Mouse (Mus musculus): Measurements from ENCODE around the gene Plekhh1.

GRCm38 (mm10) chr12:79103773-79104172 lies 74.8 kb downstream of the Plekhh1 start:
- TF ChIP-seq POLR2AphosphoS2 (IDR thresholded peaks at IDR 0.05; ENCODE audit: low read depth, low read length) = no peak
- TF ChIP-seq CTCF (conservative IDR thresholded peaks at IDR 0.05 in 1 of 2, IDR thresholded peaks at IDR 0.05 in 1 of 2; ENCODE audit: low read depth in 2 of 2, low read length in 2 of 2) = no peak
- no peak for TF ChIP-seq POLR2A (IDR thresholded peaks at IDR 0.05; ENCODE audit: low read depth, low read length)
- TF ChIP-seq ZKSCAN1 (IDR thresholded peaks at IDR 0.05; ENCODE audit: borderline replicate concordance, low read depth, low read length) = no peak
- TF ChIP-seq RCOR1 (conservative IDR thresholded peaks at IDR 0.05; ENCODE audit: low read depth, low read length) = no peak
- no peak for TF ChIP-seq HCFC1 (IDR thresholded peaks at IDR 0.05; ENCODE audit: low read depth, low read length)
- TF ChIP-seq KAT2A (IDR thresholded peaks at IDR 0.05; ENCODE audit: insufficient replicate concordance, low read length) = no peak
- no peak for TF ChIP-seq MXI1 (IDR thresholded peaks at IDR 0.05; ENCODE audit: low read depth, low read length)
- TF ChIP-seq MAFK (IDR thresholded peaks at IDR 0.05; ENCODE audit: insufficient replicate concordance, low read length) = no peak
- TF ChIP-seq USF1 (IDR thresholded peaks at IDR 0.05; ENCODE audit: low read depth, low read length) = no peak
